Mouse (Mus musculus) left cerebral cortex, adult 2 months (tissue): ENCODE results near the gene Fbxl12. TPM values are rescaled to one million over a fixed set of nuclear protein-coding genes. Genes with fewer than 3 reads are reported as not detected.
"Not testable (repeated sequence)": the region's sequence is repeated elsewhere in the genome, so short reads cannot be mapped to it uniquely, and the experiment has no call there.

Experiments
- DNase-seq, 2 experiments: peaks; one replicate each; pipeline ENCODE4 v3.0.0; 2021 to 2022; ENCODE audit warnings: low spot score in 2 of 2, mixed read lengths in 1 of 2; ENCODE audit errors: extremely low spot score in 1 of 2
- H3K27ac ChIP-seq: fragments of 200-600 bp; 2 replicates; pipeline ENCODE4 v1.8.1; 2022
- H3K4me3 ChIP-seq: fragments of 200-600 bp; 2 replicates; pipeline ENCODE4 v1.8.1; 2022
- CTCF ChIP-seq: fragments of 200-600 bp; IDR thresholded peaks from 2 replicates; pipeline ENCODE4 v1.8.1; 2022; ENCODE audit warnings: antibody characterized with exemption, mild to moderate bottlenecking, moderate library complexity
- intact Hi-C: fragments of 180-260 bp; cut with DNase I; formaldehyde crosslinking; loops from one replicate; pipeline ENCODE4 v1.15.1; 2025
- long read RNA-seq, 2 experiments: library from polyadenylated mRNA; stranded (forward); transcript quantifications; one replicate each; pipeline ENCODE4 v2.0.0; 2021; ENCODE audit warnings: borderline mapping rate in 2 of 2
- total RNA-seq, 2 experiments: library from RNA; stranded (reverse); gene quantifications; 2 replicates each; pipeline ENCODE4 v1.2.3; 2021

Fbxl12 gene
- total RNA-seq: 10 to 100 TPM; 26.4 to 28.6 TPM
- long read RNA-seq, experiment 1, partial matches to known transcripts: 0 of 7 reads
- long read RNA-seq, experiment 1, other reads (novel, unspliced or antisense): 1 of 7 reads
- long read RNA-seq, experiment 2, partial matches to known transcripts: 0 of 3 reads
- long read RNA-seq, experiment 2, other reads (novel, unspliced or antisense): 0 of 3 reads

DNA sequence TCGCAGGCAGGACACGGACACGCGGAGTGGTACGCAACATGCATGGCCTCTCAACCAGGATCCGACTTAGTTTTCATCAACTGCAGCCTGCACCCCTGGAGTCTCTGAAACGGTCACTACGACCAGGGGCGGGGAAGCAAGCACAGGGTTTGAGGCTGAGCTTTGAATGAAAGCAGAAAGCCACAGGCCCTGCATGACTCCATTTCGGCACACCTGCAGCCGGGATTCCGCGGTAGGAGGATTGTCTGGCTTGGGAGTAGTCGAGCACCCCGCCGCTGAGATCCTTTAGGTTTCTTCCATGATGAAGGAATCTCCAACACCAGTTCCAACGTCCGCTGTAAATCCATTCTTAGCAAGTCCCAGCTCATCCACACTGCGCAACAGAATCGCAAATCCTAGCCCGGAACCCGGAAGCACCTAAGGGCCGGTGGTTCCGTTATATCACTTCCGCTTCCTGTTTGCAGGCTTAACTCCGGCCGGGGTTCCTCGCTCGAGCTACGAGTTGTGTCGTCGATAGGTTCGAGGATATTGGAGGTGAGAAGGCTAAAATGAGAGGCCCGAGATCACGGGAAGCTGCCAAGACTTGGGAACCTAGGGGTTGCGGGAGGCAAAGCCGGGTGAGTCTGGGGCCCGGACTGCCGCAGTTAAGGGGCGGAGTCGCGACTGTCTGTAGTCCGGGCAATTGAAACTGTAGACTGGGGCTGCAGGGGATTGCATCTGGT, at the start of gene Fbxl12:
Gene Fbxl12, minus strand, starts transcription at position 408 of the 722 bp plus-strand sequence.
- no peak for TF ChIP-seq CTCF
- DNase-seq: peak; percentile 73 to 75
- peak within 1 kb of the TSS; percentile 95 for H3K4me3 ChIP-seq
- intact Hi-C loops: loop anchor here (2.0 to 10.0 kb wide), 2 partner anchors 64 to 150 kb away; partner anchors contain the start of genes Zfp426 and Zfp846
- peak within 1 kb of the TSS; percentile 84 for H3K27ac ChIP-seq

DNA sequence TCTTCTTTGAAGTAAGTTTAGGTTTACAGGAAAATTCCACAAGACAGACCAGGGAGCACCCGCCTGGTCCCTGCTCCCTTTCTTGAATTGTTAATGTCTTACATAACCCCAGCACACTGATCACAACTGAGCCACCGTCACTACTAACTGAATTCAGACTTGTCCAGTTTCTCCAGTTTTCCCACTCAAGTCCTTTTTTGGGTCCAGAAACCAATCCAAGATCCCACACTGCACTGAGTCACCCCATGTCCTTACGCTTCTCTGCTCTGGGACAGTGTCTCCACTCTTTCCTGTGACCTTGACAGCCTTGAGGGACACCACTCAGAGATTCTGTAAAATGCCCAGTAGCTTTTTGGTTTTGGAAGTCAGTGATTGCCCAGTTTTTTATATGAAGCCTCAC, 48.3 kb upstream of the Fbxl12 start:
- intact Hi-C loops: no loop called here
- no peak overlapping the region for H3K4me3 ChIP-seq
- no peak for DNase-seq
- no peak for TF ChIP-seq CTCF
- H3K27ac ChIP-seq: peak overlapping the region; percentile 76

DNA sequence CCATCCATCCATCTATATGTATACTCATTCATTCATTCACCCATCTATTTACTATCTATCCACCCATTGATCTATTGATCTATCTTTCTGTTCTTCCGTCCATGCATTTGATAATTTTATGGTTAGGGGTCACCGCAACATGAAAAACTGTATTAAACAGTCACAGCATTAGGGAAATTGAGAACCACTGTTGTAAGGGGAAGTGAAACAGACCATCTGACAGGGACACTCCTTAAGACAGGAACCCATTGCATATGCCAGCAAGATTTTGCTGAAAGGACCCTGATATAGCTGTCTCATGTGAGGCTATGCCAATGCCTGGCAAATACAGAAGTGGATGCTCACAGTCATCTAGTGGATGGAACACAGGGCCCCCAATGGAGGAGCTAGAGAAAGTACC, 45.9 kb upstream of the Fbxl12 start:
- H3K4me3 ChIP-seq, DNase-seq, intact Hi-C loops: not testable (repeated sequence)
- H3K27ac ChIP-seq: 0 out of 2 replicates have a peak overlapping the region, but pooled peaks have one; percentile 28

DNA sequence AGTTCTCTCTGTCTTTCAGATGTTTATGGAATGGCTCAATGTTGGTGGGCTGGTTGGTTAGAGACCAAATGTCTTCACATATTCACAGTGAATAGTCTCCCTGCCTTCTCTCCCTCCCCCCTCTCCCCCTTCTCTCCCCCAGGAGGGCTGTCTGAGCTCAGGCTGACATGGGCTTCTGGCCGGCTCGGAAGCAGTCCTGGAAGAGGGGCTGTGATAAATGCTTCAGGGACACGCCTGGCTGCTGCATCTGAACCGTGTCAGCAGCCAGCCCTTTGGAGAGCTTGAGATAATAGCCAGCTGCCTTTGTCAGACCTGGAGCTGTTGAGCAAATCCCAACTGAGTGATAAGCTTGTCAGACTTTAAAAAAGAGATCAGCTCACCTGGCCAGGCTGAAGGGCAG, 45.3 kb upstream of the Fbxl12 start:
- H3K4me3 ChIP-seq: no peak overlapping the region
- no peak for DNase-seq
- intact Hi-C loops: no loop called here
- no peak for TF ChIP-seq CTCF
- peak overlapping the region; percentile 28; the same call in 1 of the 2 replicates for H3K27ac ChIP-seq

DNA sequence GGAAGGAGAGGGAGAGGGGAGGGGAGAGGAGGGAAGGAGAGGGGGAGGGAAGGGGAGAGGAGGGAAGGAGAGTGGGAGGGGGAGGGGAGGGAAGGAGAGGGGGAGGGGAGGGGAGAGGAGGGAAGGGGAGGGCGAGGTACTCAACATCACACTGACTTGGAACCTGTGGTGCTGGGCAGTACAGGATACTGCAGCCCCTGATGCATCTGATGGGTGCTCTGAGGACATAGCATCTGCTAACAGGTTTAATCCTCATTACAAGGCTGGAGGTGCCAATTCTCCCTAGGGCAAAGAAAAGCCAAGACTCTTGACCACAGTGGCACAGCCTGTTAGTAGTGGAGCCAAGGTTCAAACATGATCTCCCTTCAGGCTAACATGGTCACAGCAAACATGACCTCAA, 44.8 kb upstream of the Fbxl12 start:
- peak overlapping the region; percentile 15; the same call in 1 of the 2 replicates for H3K27ac ChIP-seq
- H3K4me3 ChIP-seq: no peak overlapping the region
- intact Hi-C loops: no loop called here
- no peak for TF ChIP-seq CTCF
- no peak for DNase-seq

DNA sequence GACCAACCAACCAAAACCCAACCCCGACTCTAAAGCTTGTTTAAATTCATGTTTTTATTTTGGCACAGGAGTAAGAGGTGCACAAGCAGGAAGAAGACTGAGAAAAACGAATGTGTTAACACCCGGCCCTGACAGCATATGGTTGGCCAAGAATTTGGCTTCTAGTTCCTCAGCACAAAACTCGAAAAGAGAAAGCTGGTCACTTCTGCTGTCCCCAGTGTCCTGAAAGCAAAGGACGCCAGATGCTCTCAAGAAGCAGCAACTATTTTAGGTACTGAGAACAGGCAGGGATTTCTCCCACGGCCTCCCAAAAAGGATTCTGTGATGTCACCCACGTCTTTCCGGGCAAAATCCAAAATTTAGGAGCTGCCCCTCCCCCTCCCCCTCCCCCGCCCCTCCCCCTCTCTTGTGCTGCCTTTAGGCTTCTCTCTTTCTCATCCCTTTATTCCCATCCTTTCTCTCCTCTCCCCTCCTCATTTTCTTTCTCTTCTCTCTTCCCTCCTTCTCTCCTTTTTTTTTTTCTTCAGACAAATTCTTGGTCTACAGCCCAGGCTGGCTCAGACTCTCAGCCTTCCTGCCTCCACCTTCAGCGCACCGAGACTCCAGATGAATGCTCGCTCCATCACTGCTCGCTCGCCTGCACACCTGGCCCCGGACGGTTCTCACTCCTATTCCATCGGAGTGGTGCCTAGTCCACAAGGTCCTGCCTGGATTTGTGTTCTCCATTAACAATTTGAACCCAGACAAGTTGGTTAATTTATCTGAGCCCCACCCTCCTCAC, 40.7 kb upstream of the Fbxl12 start:
- Histone ChIP-seq H3K4me3 (no peak overlapping the region), H3K27ac (peak overlapping the region; percentile 83)
- intact Hi-C loops: loop anchor here (2.0 kb wide), 1 partner anchor 42 kb away; no protein-coding TSS in a partner anchor
- peak in 1 of 2 experiments; percentile 62 for DNase-seq
- no peak for TF ChIP-seq CTCF

DNA sequence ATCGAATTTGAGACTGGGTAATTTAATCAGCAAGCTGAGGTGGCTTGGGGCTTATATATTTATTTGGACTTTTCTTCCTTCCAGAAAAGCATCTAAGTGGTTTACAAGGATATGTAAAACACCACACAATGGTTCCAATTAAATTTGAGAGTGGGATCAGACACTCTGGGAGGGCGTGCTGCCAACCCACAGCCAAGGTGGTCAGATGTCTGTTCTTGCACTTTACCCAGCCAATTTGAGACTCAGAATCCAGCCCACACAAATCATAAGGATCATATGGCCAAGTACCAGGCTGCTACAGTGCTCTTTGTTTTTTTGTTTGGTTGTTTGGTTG, 37.8 kb upstream of the Fbxl12 start:
- H3K27ac ChIP-seq: peak overlapping the region; percentile 60
- DNase-seq: no peak
- no peak overlapping the region for H3K4me3 ChIP-seq
- intact Hi-C loops: no loop called here
- no peak for TF ChIP-seq CTCF

DNA sequence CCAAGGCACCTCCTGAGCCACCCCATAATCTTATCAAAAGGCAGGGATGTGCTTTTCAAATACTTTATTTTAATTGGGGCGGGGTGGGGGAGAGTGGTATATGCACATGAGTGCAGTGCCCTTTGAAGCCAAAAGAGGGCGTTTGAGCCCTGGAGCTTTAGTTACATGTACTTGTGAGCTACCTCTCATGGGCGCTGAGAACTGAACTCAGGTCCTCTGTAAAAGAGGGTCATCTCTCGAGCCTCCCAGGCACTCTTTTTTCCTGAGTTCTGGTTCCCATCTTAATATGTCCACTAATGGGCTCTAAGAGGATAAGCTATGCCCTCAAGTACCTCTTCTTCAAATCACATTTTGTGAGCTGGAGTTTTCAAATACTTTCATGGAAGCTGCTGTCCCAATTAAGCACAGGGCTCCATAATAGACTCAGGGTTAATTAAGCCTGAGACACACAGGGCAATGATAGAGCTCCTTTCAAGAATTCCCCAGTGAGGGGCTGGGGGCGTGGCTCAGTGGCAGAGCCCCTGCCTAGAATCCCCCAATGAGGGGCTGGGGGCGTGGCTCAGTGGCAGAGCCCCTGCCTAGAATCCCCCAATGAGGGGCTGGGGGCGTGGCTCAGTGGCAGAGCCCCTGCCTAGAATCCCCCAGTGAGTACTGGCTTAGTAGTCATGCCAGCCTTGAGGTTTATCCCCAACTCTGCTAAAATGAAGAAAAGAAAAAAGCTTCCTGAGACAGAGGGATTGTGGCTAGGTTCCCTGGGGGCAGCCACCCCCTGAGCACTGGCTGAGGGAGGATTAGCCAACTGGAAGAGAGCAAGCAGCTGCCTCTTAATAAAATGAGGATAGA, 37.2 kb upstream of the Fbxl12 start:
- intact Hi-C loops: no loop called here
- no peak; the same call in 1 of the 2 replicates for TF ChIP-seq CTCF
- H3K4me3 ChIP-seq: no peak overlapping the region
- no peak for DNase-seq
- peak overlapping the region; percentile 60 for H3K27ac ChIP-seq

DNA sequence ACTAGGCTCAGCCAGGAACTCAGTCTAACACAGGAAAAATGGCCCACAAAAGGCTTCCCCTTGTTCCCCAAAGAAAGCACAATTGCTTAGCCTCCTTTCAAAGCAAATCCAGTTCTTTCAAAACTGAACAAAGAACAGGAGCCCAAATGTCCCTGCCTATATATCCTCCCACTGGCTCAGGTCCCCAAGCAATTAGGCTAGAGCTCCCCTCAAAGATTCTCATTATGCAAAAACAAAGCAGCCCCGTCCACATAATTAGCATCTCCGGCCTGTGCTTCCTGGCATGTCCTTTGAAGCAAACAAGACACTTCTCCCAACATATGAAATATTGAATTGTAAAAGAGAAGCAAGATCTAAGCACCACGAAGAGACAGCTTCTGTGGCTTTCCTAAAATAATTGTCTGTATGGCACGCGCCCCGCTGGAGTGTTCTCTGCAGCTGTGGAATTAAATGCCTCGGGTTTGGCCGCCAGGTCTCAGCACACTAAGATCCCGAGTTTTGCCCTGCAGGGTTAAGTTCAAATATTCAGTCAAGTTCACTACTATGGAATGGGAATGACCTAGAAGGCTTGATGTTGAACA, 35.9 kb upstream of the Fbxl12 start:
- no peak for TF ChIP-seq CTCF
- no peak for DNase-seq
- intact Hi-C loops: no loop called here
- Histone ChIP-seq H3K27ac (peak overlapping the region; percentile 9), H3K4me3 (no peak overlapping the region)

DNA sequence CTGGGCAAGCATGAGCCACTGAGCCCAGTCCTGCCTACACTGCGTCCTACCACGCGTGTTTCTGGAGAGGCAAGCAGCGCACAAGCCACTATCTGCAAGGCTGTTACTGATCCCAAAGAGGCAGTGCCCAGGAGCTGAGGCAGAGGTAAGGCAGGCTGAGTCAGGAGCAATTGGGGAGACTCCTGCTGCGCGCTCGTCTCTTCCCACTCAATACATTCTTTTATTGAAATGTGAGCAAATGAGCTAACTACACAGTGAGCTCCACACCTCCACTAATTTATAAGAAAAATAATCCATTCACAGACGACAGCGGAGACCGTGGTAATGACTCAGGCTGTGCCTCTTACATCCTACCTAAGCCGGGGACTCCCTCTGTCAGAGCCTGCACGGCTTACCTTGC, 33.3 kb upstream of the Fbxl12 start:
- TF ChIP-seq CTCF: no peak
- H3K4me3 ChIP-seq: no peak overlapping the region
- peak in 1 of 2 experiments; percentile 36 for DNase-seq
- H3K27ac ChIP-seq: peak overlapping the region; percentile 33
- intact Hi-C loops: no loop called here

DNA sequence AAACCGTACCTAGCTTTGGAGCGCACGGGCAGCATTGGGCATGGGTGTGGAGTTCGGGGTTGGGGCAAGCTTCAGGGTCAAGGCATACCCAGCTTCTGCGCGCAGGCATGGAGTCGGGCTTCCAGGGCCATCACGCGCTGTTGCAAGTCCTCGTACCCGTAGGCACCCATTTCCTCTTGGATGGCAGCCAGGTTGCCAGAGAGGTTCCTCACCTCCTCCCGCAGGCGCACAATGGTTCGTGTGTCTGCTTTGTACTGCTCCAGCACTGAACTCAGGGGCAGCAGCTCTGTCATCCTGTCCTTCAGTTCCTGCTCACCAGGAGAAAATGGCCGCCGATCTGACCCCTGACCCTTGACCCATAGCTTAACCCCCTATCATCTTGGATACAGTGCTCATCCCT, 27.5 kb upstream of the Fbxl12 start:
- intact Hi-C loops: no loop called here
- no peak for TF ChIP-seq CTCF
- DNase-seq: no peak
- H3K27ac ChIP-seq: no peak overlapping the region
- H3K4me3 ChIP-seq: no peak overlapping the region
